Mouse (Mus musculus) lung, embryonic 16.5 days (tissue): ENCODE measurements around the gene Pax2. TPM values are rescaled to one million over a fixed set of nuclear protein-coding genes. Genes with fewer than 3 reads are reported as not detected.
A peak's percentile ranks its signal among the peaks of the same experiment; 100 is the strongest.

Experiments used
- ATAC-seq: fragments of 200-750 bp; cut with Nextera tagmentation; 2 replicates; pipeline ENCODE4 v1.8.0; 2017; ENCODE audit warnings: low read depth, mild to moderate bottlenecking, moderate library complexity
- H3K27ac ChIP-seq: fragments of 300-500 bp; sonication (generic); 2 replicates; pipeline ENCODE4 v1.5.1; 2014; ENCODE audit warnings: mild to moderate bottlenecking, control low read depth, low read length
- H3K27me3 ChIP-seq: fragments of 300-500 bp; sonication (generic); 2 replicates; pipeline ENCODE4 v1.6.1; 2014; ENCODE audit warnings: low read depth, low read length, mixed read lengths; ENCODE audit not compliant: control insufficient read depth, insufficient read depth
- H3K36me3 ChIP-seq: fragments of 300-500 bp; sonication (generic); 2 replicates; pipeline ENCODE4 v1.6.1; 2014; ENCODE audit warnings: low read length; ENCODE audit not compliant: control insufficient read depth, insufficient read depth
- H3K4me1 ChIP-seq: fragments of 300-500 bp; sonication (generic); replicated peaks from 2 replicates; pipeline ENCODE4 v1.6.1; 2014; ENCODE audit warnings: low read length, mixed read lengths; ENCODE audit not compliant: control insufficient read depth, insufficient read depth
- H3K4me2 ChIP-seq: fragments of 300-500 bp; sonication (generic); 2 replicates; pipeline ENCODE4 v1.6.1; 2014; ENCODE audit warnings: low read depth, low read length, control low read depth
- H3K4me3 ChIP-seq: fragments of 300-500 bp; sonication (generic); 2 replicates; pipeline ENCODE4 v1.5.1; 2014; ENCODE audit warnings: mild to moderate bottlenecking, low read length, control low read depth
- H3K9ac ChIP-seq: fragments of 300-500 bp; sonication (generic); 2 replicates; pipeline ENCODE4 v1.6.1; 2014; ENCODE audit warnings: low read length, control low read depth
- H3K9me3 ChIP-seq: fragments of 300-500 bp; sonication (generic); 2 replicates; pipeline ENCODE4 v1.6.1; 2016; ENCODE audit warnings: low read length; ENCODE audit not compliant: control insufficient read depth
- WGBS: fragments of 180-500 bp; shearing (Covaris S2); extraction: QIAGEN DNeasy Blood & Tissue Kit; methylation state at CpG from one replicate; pipeline ENCODE4 v1.1.7; 2014; 5-methylcytosine and 5-hydroxymethylcytosine counted together
- polyA plus RNA-seq: library from polyadenylated mRNA; unstranded; fragments of >200 nt; fragmentation: Nextera tagmentation; extraction: Ambion mirVana; gene quantifications from 2 replicates; pipeline ENCODE4 v1.2.1, GENCODE M21; 2015

Gene Pax2
- polyA plus RNA-seq, 1 experiment from 2014 or later: not detected

GRCm38 (mm10) chr19:44753361-44753760 is 2.5 kb upstream of the Pax2 start:
- no peak overlapping the region for H3K9ac ChIP-seq
- H3K27ac ChIP-seq: no peak overlapping the region
- WGBS: 5% methylated on average over 14 of the region's 14 CpGs
- H3K4me1 ChIP-seq: peaks cover 25% of the 10 kb centered on the region
- no peaks in the 10 kb centered on the region for H3K9me3 ChIP-seq
- no peak overlapping the region for H3K4me3 ChIP-seq
- H3K36me3 ChIP-seq: no peaks in the 10 kb centered on the region
- ATAC-seq: no peak
- H3K4me2 ChIP-seq: no peak overlapping the region
- H3K27me3 ChIP-seq: peaks cover 95% of the 10 kb centered on the region

GRCm38 (mm10) chr19:44754461-44755377 is 1.1 kb upstream of the Pax2 start:
- no peak overlapping the region for H3K4me3 ChIP-seq
- no peaks in the 10 kb centered on the region for H3K9me3 ChIP-seq
- H3K4me2 ChIP-seq: no peak overlapping the region
- H3K27me3 ChIP-seq: peaks cover 94% of the 10 kb centered on the region
- peaks cover 25% of the 10 kb centered on the region for H3K4me1 ChIP-seq
- no peaks in the 10 kb centered on the region for H3K36me3 ChIP-seq
- H3K9ac ChIP-seq: no peak overlapping the region
- ATAC-seq: no peak
- 2% methylated on average over 16 of the region's 16 CpGs for WGBS
- no peak overlapping the region for H3K27ac ChIP-seq

DNA sequence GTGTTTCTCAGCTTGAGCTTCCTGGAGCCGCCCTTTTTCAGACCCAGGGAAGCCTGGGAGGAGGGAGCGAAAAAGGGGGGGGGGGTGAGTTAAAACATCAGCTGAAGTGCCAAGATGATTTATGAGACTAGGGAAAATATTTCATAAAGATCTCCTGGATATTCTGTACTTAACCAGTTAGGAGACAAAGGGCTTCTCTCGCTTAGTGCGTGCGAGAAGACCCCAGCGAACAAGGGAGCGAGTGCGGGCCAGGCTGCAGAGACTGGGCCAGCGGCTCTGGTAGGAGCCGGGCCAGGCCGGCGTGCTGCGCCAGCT is 510 bp upstream of the Pax2 start:
- 0% methylated on average over 13 of the region's 13 CpGs for WGBS
- Histone ChIP-seq H3K4me2 (peak overlapping the region; percentile 73; the same call in 1 of the 2 replicates), H3K4me1 (peaks cover 24% of the 10 kb centered on the region), H3K9me3 (no peaks in the 10 kb centered on the region), H3K27me3 (peaks cover 90% of the 10 kb centered on the region), H3K4me3 (peak overlapping the region; percentile 46), H3K27ac (no peak overlapping the region), H3K36me3 (no peaks in the 10 kb centered on the region), H3K9ac (no peak overlapping the region)
- no peak for ATAC-seq

GRCm38 (mm10) chr19:44756421-44757230 is 781 bp downstream of the Pax2 start:
- H3K36me3 ChIP-seq: no peaks in the 10 kb centered on the region
- H3K4me1 ChIP-seq: peaks cover 17% of the 10 kb centered on the region
- H3K27me3 ChIP-seq: peaks cover 91% of the 10 kb centered on the region
- H3K9me3 ChIP-seq: no peaks in the 10 kb centered on the region
- no peak overlapping the region for H3K27ac ChIP-seq
- peak overlapping the region; percentile 73 for H3K4me2 ChIP-seq
- WGBS: under 1% methylated on average over 68 of the region's 71 CpGs
- H3K9ac ChIP-seq: peak overlapping the region; percentile 4; the same call in 1 of the 2 replicates
- peak; percentile 44; the same call in 1 of the 2 replicates for ATAC-seq
- H3K4me3 ChIP-seq: peak overlapping the region; percentile 46

DNA sequence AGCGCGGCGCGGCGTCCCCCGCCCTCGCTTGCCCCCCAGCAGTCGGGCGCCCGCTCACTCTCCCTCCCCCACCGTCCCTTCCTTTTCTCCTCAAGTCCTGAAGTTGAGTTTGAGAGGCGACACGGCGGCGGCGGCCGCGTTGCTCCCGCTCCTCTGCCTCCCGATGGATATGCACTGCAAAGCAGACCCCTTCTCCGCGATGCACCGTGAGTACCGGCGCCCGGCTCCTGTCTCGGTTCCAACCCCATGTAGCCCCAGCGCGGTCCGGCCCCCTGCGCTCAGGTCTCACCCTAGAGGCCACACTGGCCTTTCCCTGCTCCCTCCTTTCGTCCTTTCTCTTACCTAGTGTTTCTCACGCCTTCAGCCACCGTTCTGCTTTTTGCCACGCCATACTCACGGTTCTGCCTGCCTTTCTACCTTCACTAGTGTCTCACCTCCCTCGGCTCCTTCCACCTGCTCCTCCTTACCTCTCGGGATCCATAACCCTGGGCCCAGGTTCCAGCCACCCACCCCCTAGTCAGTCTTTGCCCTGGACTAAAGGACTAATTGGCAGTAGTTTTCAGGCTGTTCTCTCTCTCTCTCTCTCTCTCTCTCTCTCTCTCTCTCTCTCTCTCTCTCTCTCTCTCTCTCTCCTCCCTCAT is 1.5 kb downstream of the Pax2 start:
- no peak for ATAC-seq
- WGBS: under 1% methylated on average over 36 of the region's 38 CpGs
- H3K36me3 ChIP-seq: no peaks in the 10 kb centered on the region
- H3K27ac ChIP-seq: no peak overlapping the region
- peak overlapping the region; percentile 73 for H3K4me2 ChIP-seq
- H3K9me3 ChIP-seq: no peaks in the 10 kb centered on the region
- H3K4me3 ChIP-seq: peak overlapping the region; percentile 46
- H3K27me3 ChIP-seq: peaks cover 91% of the 10 kb centered on the region
- H3K9ac ChIP-seq: no peak overlapping the region
- peaks cover 17% of the 10 kb centered on the region for H3K4me1 ChIP-seq

DNA sequence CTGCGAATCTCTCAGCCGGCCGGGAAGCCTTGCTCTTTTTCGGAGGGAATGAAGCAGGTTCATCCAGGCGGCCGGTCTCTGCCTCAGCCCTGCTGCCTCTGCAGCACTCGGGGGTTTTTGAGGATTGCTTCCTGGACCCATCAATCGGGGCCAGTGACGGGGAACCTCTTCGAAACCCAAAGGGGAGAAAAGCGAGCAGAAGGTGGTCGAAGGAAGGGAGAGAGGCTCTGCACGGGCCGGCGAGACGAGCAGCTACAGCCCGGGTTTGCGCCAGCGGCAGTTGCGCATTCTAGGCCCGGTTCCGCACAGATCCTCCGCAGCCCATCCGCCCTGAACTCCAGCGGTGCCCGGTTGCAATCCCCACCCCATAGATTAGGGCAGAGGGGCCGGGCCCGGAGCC is 3.0 kb downstream of the Pax2 start:
- no peak overlapping the region for H3K4me2 ChIP-seq
- H3K9ac ChIP-seq: no peak overlapping the region
- H3K9me3 ChIP-seq: no peaks in the 10 kb centered on the region
- no peak overlapping the region for H3K4me3 ChIP-seq
- peaks cover 17% of the 10 kb centered on the region for H3K4me1 ChIP-seq
- H3K27me3 ChIP-seq: peaks cover 91% of the 10 kb centered on the region
- ATAC-seq: no peak
- H3K27ac ChIP-seq: no peak overlapping the region
- WGBS: under 1% methylated on average over 28 of the region's 28 CpGs
- no peaks in the 10 kb centered on the region for H3K36me3 ChIP-seq

DNA sequence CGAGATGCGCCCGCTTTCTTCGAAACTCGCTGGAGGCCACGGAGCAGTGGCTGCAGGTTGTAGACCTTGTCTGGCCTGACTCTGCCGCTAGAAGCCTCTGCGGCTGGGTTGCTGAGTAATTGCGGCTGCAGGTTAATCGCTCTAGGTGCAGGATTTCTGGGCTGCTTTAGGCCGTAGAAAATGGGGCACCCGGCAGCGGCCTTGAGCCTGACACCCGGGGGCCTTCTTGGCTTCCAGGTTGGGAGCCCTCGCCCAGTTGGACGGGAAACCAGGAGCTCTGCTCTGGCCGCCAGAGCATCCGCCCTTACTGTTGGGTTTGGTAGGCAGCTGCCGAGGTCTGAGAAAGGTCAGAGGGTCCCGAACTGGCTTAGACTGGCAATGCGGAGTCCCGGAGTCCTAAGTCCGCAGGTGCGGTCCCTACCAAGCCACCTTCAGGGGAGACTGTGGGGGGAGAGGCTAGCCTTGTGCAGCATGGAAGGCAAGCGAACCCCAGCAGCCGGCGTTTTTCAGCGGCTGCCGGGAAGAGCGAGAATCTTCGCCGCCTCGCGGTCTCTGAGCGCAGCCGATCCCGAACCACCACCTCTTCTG is 3.8 kb downstream of the Pax2 start:
- H3K27me3 ChIP-seq: peaks cover 91% of the 10 kb centered on the region
- H3K4me3 ChIP-seq: no peak overlapping the region
- no peaks in the 10 kb centered on the region for H3K9me3 ChIP-seq
- no peak overlapping the region for H3K27ac ChIP-seq
- no peaks in the 10 kb centered on the region for H3K36me3 ChIP-seq
- no peak overlapping the region for H3K4me2 ChIP-seq
- H3K9ac ChIP-seq: no peak overlapping the region
- WGBS: 1% methylated on average over 37 of the region's 37 CpGs
- no peak for ATAC-seq
- H3K4me1 ChIP-seq: peaks cover 17% of the 10 kb centered on the region

GRCm38 (mm10) chr19:44760259-44761131 is 4.7 kb downstream of the Pax2 start:
- Histone ChIP-seq H3K4me1 (peaks cover 17% of the 10 kb centered on the region), H3K36me3 (no peaks in the 10 kb centered on the region), H3K27me3 (peaks cover 91% of the 10 kb centered on the region), H3K9me3 (no peaks in the 10 kb centered on the region), H3K4me3 (no peak overlapping the region), H3K9ac (no peak overlapping the region), H3K4me2 (no peak overlapping the region), H3K27ac (no peak overlapping the region)
- no peak for ATAC-seq
- 3% methylated on average over 39 of the region's 39 CpGs for WGBS
